Mouse (Mus musculus) limb, embryonic 12.5 days (tissue): ENCODE measurements at regions not wholly inside any gene's neighbourhood (a gene's known extent, or its start where the extent isn't known, plus 50 kb on each side); places are given as distances from the start of the nearest gene placed in this dataset.
A peak's percentile ranks its signal among the peaks of the same experiment; 100 is the strongest.

Experiments
- ATAC-seq: fragments of 200-750 bp; cut with Nextera tagmentation; 2 replicates; pipeline ENCODE4 v1.8.0; 2017; ENCODE audit warnings: low read depth, moderate TSS enrichment; ENCODE audit not compliant: insufficient number of reproducible peaks, insufficient read depth, low FRiP score, low TSS enrichment
- H3K27ac ChIP-seq: fragments of 300-500 bp; sonication (generic); 2 replicates; pipeline ENCODE4 v1.5.1; 2016; ENCODE audit warnings: mild to moderate bottlenecking, moderate library complexity
- H3K27me3 ChIP-seq: fragments of 300-500 bp; sonication (generic); 2 replicates; pipeline ENCODE4 v1.6.1; 2016; ENCODE audit warnings: mild to moderate bottlenecking, moderate library complexity
- H3K36me3 ChIP-seq: fragments of 300-500 bp; sonication (generic); 2 replicates; pipeline ENCODE4 v1.6.1; 2016; ENCODE audit warnings: mild to moderate bottlenecking, moderate library complexity
- H3K4me1 ChIP-seq: fragments of 300-500 bp; sonication (generic); replicated peaks from 2 replicates; pipeline ENCODE4 v1.6.1; 2016
- H3K4me2 ChIP-seq: fragments of 300-500 bp; sonication (generic); 2 replicates; pipeline ENCODE4 v1.6.1; 2016; ENCODE audit warnings: mild to moderate bottlenecking, moderate library complexity
- H3K4me3 ChIP-seq: fragments of 300-500 bp; sonication (generic); replicated peaks from 2 replicates; pipeline ENCODE4 v1.5.1; 2016; ENCODE audit warnings: mild to moderate bottlenecking
- H3K9ac ChIP-seq: fragments of 300-500 bp; sonication (generic); replicated peaks from 2 replicates; pipeline ENCODE4 v1.6.1; 2016; ENCODE audit warnings: mild to moderate bottlenecking, moderate library complexity
- H3K9me3 ChIP-seq: fragments of 300-500 bp; sonication (generic); 2 replicates; pipeline ENCODE4 v1.6.1; 2016; ENCODE audit warnings: mild to moderate bottlenecking, moderate library complexity
- WGBS: fragments of 180-500 bp; shearing (Covaris S2); methylation state at CpG from one replicate; pipeline ENCODE4 v1.1.7; 2016; 5-methylcytosine and 5-hydroxymethylcytosine counted together

GRCm38 (mm10) chr8:37129670-37130069, 136.3 kb downstream of the AI429214 start:
- peaks cover 11% of the 10 kb centered on the region; the same call in 1 of the 2 replicates for H3K4me1 ChIP-seq
- H3K27ac ChIP-seq = 0 out of 2 replicates have a peak overlapping the region, but pooled peaks have one; percentile 19
- H3K36me3 ChIP-seq = no peaks in the 10 kb centered on the region
- H3K9me3 ChIP-seq = no peaks in the 10 kb centered on the region
- peak; percentile 71 for ATAC-seq
- H3K27me3 ChIP-seq = no peaks in the 10 kb centered on the region
- H3K4me2 ChIP-seq = no peak overlapping the region
- H3K9ac ChIP-seq = no peak overlapping the region
- no peak overlapping the region for H3K4me3 ChIP-seq
- 21% methylated on average over 1 of the region's 1 CpGs for WGBS

- H3K27ac ChIP-seq = no peak overlapping the region
- 20% methylated on average over 4 of the region's 4 CpGs for WGBS
- ATAC-seq = no peak; the same call in 1 of the 2 replicates
Measured at GRCm38 (mm10) chr8:37131988-37132387, 138.6 kb downstream of the AI429214 start.

DNA sequence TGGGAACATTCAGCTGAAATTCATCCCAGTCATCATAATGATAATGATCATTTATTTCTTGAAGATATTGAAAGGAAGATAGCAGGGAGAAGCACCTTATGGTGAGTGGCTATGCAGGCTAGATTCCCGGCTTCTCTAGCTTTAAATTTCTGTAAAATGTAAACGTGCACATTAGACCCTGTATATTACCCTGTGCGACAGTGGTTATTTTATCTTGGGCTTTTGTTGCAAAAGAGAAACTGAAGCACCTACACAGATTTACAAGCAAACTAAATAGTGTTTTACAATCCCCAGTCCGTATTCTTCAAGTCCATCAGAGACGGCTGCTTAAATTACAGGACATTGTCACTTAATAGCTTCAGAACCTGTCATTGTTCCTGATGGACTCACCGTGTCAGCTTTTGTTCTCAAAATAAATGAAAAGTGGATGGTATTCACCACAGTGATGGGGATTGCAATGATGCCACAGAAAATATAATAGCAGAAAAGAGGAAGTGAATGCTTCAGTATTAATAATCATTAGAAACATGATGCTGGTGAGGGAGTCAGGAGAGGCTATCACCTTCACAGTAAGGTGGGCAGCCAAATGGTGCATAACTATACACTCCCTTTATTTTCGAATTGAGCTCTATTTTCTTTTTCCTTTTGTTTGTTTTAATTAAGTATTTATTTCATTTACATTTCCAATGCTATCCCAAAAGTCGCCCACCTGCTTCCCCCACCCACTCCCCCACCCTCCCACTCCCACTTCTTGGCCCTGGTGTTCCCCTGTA, 141.0 kb downstream of the AI429214 start:
- ATAC-seq = no peak
- 67% methylated on average over 8 of the region's 8 CpGs for WGBS
- no peak overlapping the region for H3K27ac ChIP-seq
- H3K4me2 ChIP-seq = no peak overlapping the region
- no peaks in the 10 kb centered on the region for H3K27me3 ChIP-seq
- no peak overlapping the region for H3K4me3 ChIP-seq
- no peaks in the 10 kb centered on the region for H3K36me3 ChIP-seq
- no peak overlapping the region for H3K9ac ChIP-seq
- H3K9me3 ChIP-seq = no peaks in the 10 kb centered on the region
- peaks cover 8% of the 10 kb centered on the region; the same call in 1 of the 2 replicates for H3K4me1 ChIP-seq

More at GRCm38 (mm10) chr8:37131988-37132387, 138.6 kb downstream of the AI429214 start:
- Histone ChIP-seq H3K27me3 (no peaks in the 10 kb centered on the region), H3K9ac (no peak overlapping the region), H3K4me2 (no peak overlapping the region), H3K4me3 (no peak overlapping the region), H3K36me3 (no peaks in the 10 kb centered on the region), H3K4me1 (peaks cover 11% of the 10 kb centered on the region; the same call in 1 of the 2 replicates), H3K9me3 (no peaks in the 10 kb centered on the region)

DNA sequence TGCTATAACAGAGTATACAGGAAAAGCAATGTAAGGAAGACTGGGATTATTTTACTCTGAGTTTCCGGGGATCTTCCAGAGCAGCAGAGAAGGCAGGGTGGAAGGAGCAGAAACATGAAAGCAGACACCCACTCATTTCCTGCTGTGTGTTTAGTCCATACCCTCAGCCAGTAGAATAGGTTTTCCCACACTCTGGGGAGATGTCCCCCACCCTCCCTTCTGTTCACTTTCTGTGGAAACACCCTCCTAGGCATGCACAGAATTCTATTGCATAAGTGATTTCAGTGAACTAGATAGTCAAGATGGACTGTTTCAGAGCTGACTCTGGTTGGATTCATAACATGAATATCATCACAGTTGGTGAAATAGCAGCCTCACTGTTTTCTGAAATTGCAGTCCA, 156.9 kb downstream of the AI429214 start:
- no peak overlapping the region for H3K9ac ChIP-seq
- no peaks in the 10 kb centered on the region for H3K27me3 ChIP-seq
- no peaks in the 10 kb centered on the region for H3K36me3 ChIP-seq
- H3K27ac ChIP-seq = no peak overlapping the region
- 68% methylated on average over 1 of the region's 1 CpGs for WGBS
- no peaks in the 10 kb centered on the region for H3K4me1 ChIP-seq
- H3K4me2 ChIP-seq = no peak overlapping the region
- H3K4me3 ChIP-seq = no peak overlapping the region
- H3K9me3 ChIP-seq = no peaks in the 10 kb centered on the region
- ATAC-seq = no peak

DNA sequence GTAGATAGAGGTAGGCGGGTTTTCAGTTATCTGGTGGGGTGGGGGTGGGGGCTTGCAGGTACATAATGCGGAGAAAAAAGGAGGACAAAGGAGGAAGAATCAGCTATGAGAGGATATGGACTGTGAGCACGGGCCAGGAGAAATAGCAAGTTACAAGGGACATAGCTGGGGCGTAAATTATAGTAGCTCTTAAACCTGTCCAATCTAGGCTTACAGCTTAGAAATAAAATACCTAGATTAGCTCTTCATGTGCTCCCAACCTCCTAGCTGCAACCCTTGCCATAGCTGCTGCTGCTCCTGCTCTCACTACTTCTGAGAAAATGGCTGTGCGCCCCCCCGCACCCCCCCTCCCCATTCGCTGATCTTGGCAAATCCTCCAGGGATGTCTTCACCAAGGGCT, 161.0 kb downstream of the AI429214 start:
- Histone ChIP-seq H3K27ac (no peak overlapping the region), H3K9me3 (no peaks in the 10 kb centered on the region), H3K27me3 (no peaks in the 10 kb centered on the region), H3K4me2 (no peak overlapping the region), H3K9ac (no peak overlapping the region), H3K4me3 (no peak overlapping the region), H3K4me1 (no peaks in the 10 kb centered on the region), H3K36me3 (no peaks in the 10 kb centered on the region)
- WGBS = 81% methylated on average over 7 of the region's 7 CpGs
- no peak for ATAC-seq

GRCm38 (mm10) chr8:37154946-37155345, 161.5 kb downstream of the AI429214 start:
- Histone ChIP-seq H3K4me2 (no peak overlapping the region), H3K36me3 (no peaks in the 10 kb centered on the region), H3K27ac (no peak overlapping the region), H3K9me3 (no peaks in the 10 kb centered on the region), H3K27me3 (no peaks in the 10 kb centered on the region), H3K9ac (no peak overlapping the region), H3K4me3 (no peak overlapping the region), H3K4me1 (no peaks in the 10 kb centered on the region)
- 91% methylated on average over 8 of the region's 8 CpGs for WGBS
- no peak for ATAC-seq

DNA sequence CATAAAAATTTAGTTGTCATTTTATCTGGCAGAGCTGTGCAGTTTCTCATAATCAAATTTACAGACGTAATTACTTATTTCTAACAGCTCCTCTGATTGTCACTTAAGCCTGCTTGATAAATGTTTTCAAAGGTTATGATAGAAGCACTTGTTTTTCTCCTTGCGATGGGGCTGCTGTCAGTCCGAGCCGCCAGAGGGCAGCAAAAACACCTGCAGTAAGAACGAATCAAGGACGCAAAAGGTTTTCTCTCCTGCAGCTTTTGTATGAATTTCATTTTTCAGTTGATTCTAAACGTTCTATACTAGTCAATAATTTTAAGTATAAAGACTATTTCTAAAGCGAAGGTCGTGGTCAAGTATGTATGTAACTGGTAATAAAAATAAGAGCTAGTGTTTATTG, 166.1 kb downstream of the AI429214 start:
- no peaks in the 10 kb centered on the region for H3K4me1 ChIP-seq
- H3K27ac ChIP-seq = no peak overlapping the region
- H3K9ac ChIP-seq = no peak overlapping the region
- H3K27me3 ChIP-seq = no peaks in the 10 kb centered on the region
- H3K36me3 ChIP-seq = no peaks in the 10 kb centered on the region
- no peak overlapping the region for H3K4me2 ChIP-seq
- no peaks in the 10 kb centered on the region for H3K9me3 ChIP-seq
- no peak overlapping the region for H3K4me3 ChIP-seq
- 10% methylated on average over 9 of the region's 9 CpGs for WGBS
- ATAC-seq = no peak

- no peaks in the 10 kb centered on the region for H3K4me1 ChIP-seq
- no peak overlapping the region for H3K27ac ChIP-seq
- ATAC-seq = no peak
Measured at GRCm38 (mm10) chr8:37196859-37197258, 203.5 kb downstream of the AI429214 start.

DNA sequence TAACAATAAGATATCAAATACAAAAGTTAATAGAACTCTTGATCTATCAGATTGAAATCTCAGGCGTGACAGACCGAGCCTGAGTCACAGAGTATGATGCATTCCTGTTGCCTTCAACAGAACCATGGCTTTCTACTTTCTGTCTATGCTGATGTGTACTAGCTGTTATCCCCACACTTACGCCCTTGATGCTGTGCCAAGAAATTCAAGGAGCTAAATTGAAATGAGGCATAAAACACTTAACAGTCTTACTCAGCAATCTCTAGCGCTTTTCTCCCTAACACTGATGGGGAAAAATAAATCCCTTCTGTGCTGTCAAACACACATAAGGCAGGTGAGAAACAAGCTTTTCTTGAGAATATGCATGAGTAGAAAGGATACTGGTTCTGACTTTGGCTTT, 222.5 kb downstream of the AI429214 start:
- no peak for ATAC-seq
- no peaks in the 10 kb centered on the region for H3K9me3 ChIP-seq
- 88% methylated on average over 4 of the region's 4 CpGs for WGBS

More at GRCm38 (mm10) chr8:37196859-37197258, 203.5 kb downstream of the AI429214 start:
- H3K27me3 ChIP-seq = no peaks in the 10 kb centered on the region
- no peak overlapping the region for H3K4me3 ChIP-seq
- no peak overlapping the region for H3K9ac ChIP-seq
- WGBS = 84% methylated on average over 1 of the region's 1 CpGs
- no peaks in the 10 kb centered on the region for H3K9me3 ChIP-seq
- H3K4me2 ChIP-seq = no peak overlapping the region
- H3K36me3 ChIP-seq = no peaks in the 10 kb centered on the region

DNA sequence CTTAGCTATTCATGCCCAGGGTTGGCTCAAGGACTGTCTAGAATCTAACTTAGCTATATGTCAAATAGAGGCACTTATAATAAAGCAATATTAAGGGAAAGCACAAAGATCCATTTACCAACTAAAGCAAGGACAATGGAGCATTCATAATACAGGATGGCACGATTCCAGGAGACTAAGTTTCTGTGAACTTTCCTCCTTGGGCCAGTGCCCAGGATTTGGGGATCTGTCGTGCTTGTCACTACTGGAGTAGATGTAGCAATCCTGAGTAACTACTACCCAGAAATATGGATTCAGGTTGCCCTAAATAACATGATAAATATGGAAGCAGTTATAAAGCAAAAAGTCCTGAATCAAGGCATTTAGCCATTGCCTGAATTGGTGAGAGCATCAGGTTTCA, 233.7 kb downstream of the AI429214 start:
- H3K4me3 ChIP-seq = no peak overlapping the region
- no peak overlapping the region for H3K27ac ChIP-seq
- no peak overlapping the region for H3K4me2 ChIP-seq
- H3K9ac ChIP-seq = no peak overlapping the region
- 78% methylated on average over 2 of the region's 2 CpGs for WGBS
- H3K4me1 ChIP-seq = no peaks in the 10 kb centered on the region
- ATAC-seq = no peak
- H3K27me3 ChIP-seq = no peaks in the 10 kb centered on the region
- no peaks in the 10 kb centered on the region for H3K9me3 ChIP-seq
- H3K36me3 ChIP-seq = no peaks in the 10 kb centered on the region

More for the DNA sequence above, 222.5 kb downstream of the AI429214 start:
- no peaks in the 10 kb centered on the region for H3K36me3 ChIP-seq
- H3K27ac ChIP-seq = no peak overlapping the region
- H3K27me3 ChIP-seq = no peaks in the 10 kb centered on the region
- H3K9ac ChIP-seq = no peak overlapping the region
- no peaks in the 10 kb centered on the region for H3K4me1 ChIP-seq
- H3K4me2 ChIP-seq = no peak overlapping the region
- H3K4me3 ChIP-seq = no peak overlapping the region

- H3K27ac ChIP-seq = no peak overlapping the region
- no peaks in the 10 kb centered on the region for H3K36me3 ChIP-seq
- H3K4me1 ChIP-seq = no peaks in the 10 kb centered on the region
- 87% methylated on average over 2 of the region's 2 CpGs for WGBS
- ATAC-seq = no peak
- H3K9ac ChIP-seq = no peak overlapping the region
- no peaks in the 10 kb centered on the region for H3K27me3 ChIP-seq
- no peak overlapping the region for H3K4me2 ChIP-seq
- no peaks in the 10 kb centered on the region for H3K9me3 ChIP-seq
- H3K4me3 ChIP-seq = no peak overlapping the region
Measured at GRCm38 (mm10) chr8:37237306-37237705, 243.9 kb downstream of the AI429214 start.

DNA sequence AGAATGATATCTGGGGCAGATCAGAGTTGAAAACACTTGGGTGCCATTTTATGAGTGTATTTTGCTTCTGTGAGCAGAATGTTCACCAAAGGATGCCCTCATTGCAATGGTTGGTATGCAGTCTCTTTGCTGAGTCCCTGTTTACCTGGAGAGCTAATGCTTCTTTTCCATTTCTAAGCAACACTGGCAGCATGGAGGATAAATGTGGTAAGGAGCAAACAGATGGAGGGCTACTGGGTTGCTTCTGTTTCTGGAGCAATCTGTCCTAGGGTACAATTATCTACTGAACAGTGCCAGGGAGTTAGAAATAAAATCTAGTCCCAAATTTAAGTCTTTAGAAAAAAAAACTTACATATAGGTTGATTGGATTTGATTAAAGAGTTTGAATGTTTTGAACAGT, 245.9 kb downstream of the AI429214 start:
- no peaks in the 10 kb centered on the region for H3K9me3 ChIP-seq
- no peaks in the 10 kb centered on the region for H3K27me3 ChIP-seq
- no peak for ATAC-seq
- no peaks in the 10 kb centered on the region for H3K4me1 ChIP-seq
- no peak overlapping the region for H3K4me3 ChIP-seq
- H3K36me3 ChIP-seq = no peaks in the 10 kb centered on the region
- H3K9ac ChIP-seq = no peak overlapping the region
- no peak overlapping the region for H3K27ac ChIP-seq
- no peak overlapping the region for H3K4me2 ChIP-seq
